Mouse (Mus musculus) neural tube, embryonic 11.5 days (tissue): ENCODE data around the gene Vmn1r135. TPM values are rescaled to one million over a fixed set of nuclear protein-coding genes. Genes with fewer than 3 reads are reported as not detected.
"Not testable (repeated sequence)": the region's sequence is repeated elsewhere in the genome, so short reads cannot be mapped to it uniquely, and the experiment has no call there.

Source experiments
- ATAC-seq: fragments of 200-750 bp; cut with Nextera tagmentation; 2 replicates; pipeline ENCODE4 v1.8.0; 2017; ENCODE audit warnings: moderate number of reproducible peaks, mild to moderate bottlenecking, moderate TSS enrichment, moderate library complexity; ENCODE audit not compliant: insufficient read depth, low FRiP score, low TSS enrichment
- DNase-seq: peaks from one replicate; pipeline ENCODE4 v3.0.0-alpha.2; 2015; ENCODE audit warnings: low spot score
- H3K27ac ChIP-seq: fragments of 300-500 bp; sonication (generic); 2 replicates; pipeline ENCODE4 v1.5.1; 2014; ENCODE audit warnings: low read depth, mild to moderate bottlenecking, low read length
- H3K27me3 ChIP-seq: fragments of 300-500 bp; sonication (generic); 2 replicates; pipeline ENCODE4 v1.6.1; 2014; ENCODE audit warnings: mild to moderate bottlenecking, low read length, mixed read lengths; ENCODE audit not compliant: control insufficient read depth, insufficient read depth
- H3K36me3 ChIP-seq: fragments of 300-500 bp; sonication (generic); 2 replicates; pipeline ENCODE4 v1.6.1; 2014; ENCODE audit warnings: mild to moderate bottlenecking, low read length, moderate library complexity, mixed read lengths; ENCODE audit not compliant: control insufficient read depth, insufficient read depth
- H3K4me1 ChIP-seq: fragments of 300-500 bp; sonication (generic); 2 replicates; pipeline ENCODE4 v1.6.1; 2014; ENCODE audit warnings: low read length, mixed read lengths; ENCODE audit not compliant: control insufficient read depth, insufficient read depth
- H3K4me2 ChIP-seq: fragments of 300-500 bp; sonication (generic); 2 replicates; pipeline ENCODE4 v1.6.1; 2014; ENCODE audit warnings: low read depth, mild to moderate bottlenecking, moderate library complexity
- H3K4me3 ChIP-seq: fragments of 300-500 bp; sonication (generic); 2 replicates; pipeline ENCODE4 v1.5.1; 2014; ENCODE audit warnings: low read depth, low read length
- H3K9ac ChIP-seq: fragments of 300-500 bp; sonication (generic); 2 replicates; pipeline ENCODE4 v1.6.1; 2014; ENCODE audit warnings: mild to moderate bottlenecking, low read length
- H3K9me3 ChIP-seq: fragments of 300-500 bp; sonication (generic); 2 replicates; pipeline ENCODE4 v1.6.1; 2016; ENCODE audit warnings: low read length; ENCODE audit not compliant: control insufficient read depth
- WGBS: fragments of 180-500 bp; shearing (Covaris S2); extraction: QIAGEN DNeasy Blood & Tissue Kit; methylation state at CpG from one replicate; pipeline ENCODE4 v1.1.7; 2014; 5-methylcytosine and 5-hydroxymethylcytosine counted together
- polyA plus RNA-seq: library from polyadenylated mRNA; unstranded; fragments of >200 nt; fragmentation: Nextera tagmentation; extraction: Ambion mirVana; gene quantifications from 2 replicates; pipeline ENCODE4 v1.2.1, GENCODE M21; 2014

The Vmn1r135 gene
- polyA plus RNA-seq, result not detected in 2 replicates

DNA sequence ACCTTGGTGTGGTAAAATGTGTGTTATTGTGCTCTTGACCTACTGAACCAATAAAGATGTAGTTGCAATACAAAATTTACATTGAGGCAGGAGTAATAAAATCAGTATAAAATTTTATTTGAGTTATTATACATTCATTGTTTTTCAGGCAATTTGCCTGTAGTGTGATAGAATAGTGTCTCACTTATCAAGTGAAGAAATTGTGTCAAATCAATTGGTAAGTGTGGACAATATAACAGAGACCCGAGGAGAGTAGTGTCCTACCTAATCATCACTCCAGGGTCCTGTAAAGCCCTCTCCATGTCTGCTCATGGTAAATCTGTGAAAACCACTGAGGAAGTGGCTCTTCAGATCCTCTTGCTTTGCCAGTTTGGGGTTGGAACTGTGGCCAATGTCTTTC lies at the start of gene Vmn1r135:
Gene Vmn1r135 (plus strand): TSS at position 301 of the 400 bp plus-strand sequence.
- no CpG with 5 or more reads among the region's 1 CpGs for WGBS
- H3K4me2 ChIP-seq, H3K27ac ChIP-seq, H3K36me3 ChIP-seq, H3K4me3 ChIP-seq, ATAC-seq, DNase-seq, H3K9ac ChIP-seq, H3K9me3 ChIP-seq, H3K4me1 ChIP-seq, H3K27me3 ChIP-seq: not testable (repeated sequence)

DNA sequence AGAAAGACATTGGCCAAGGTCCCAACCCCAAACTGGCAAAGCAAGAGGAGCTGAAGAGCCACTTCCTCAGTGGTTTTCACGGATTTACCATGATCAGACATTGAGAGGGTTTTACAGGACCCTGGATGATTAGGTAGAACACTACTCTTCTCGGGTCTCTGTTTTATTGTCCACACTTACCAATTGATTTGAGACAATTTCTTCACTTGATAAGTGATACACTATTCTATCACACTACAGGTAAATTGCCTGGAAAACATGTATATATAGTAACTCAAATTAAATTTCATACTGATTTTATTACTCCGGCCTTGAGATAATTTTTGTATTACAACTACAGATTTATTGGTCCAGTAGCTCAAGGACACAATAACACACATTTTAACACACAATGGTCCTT lies 35.5 kb upstream of the Vmn1r135 start, which contains the start of gene Gm4177:
Gene Gm4177 (minus strand): TSS at position 101 of the 400 bp plus-strand sequence.
- H3K4me1 ChIP-seq, H3K9ac ChIP-seq, H3K27ac ChIP-seq, H3K4me2 ChIP-seq, H3K27me3 ChIP-seq, DNase-seq, H3K4me3 ChIP-seq, ATAC-seq, H3K36me3 ChIP-seq, H3K9me3 ChIP-seq: not testable (repeated sequence)
- WGBS, result no CpG with 5 or more reads among the region's 3 CpGs

DNA sequence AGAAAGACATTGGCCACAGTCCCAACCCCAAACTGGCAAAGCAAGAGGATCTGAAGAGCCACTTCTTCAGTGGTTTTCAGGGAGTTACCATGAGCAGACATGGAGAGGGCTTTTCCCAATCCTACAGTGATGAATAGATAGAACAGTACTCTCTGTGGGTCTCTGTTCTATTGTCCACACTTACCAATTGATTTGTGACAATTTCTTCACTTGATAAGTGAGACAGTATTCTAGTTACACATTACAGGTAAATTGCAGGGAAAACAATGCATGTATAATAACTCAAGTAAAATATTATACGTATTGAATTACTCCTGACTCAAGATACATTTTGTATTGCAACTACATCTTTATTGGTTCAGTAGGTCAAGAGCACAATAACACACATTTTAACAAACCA lies 12.0 kb downstream of the Vmn1r135 start, which contains the start of gene Gm5725:
Gene Gm5725 (minus strand): TSS at position 101 of the 400 bp plus-strand sequence.
- not testable (repeated sequence) for H3K4me3 ChIP-seq, H3K36me3 ChIP-seq, H3K4me1 ChIP-seq, DNase-seq, H3K9me3 ChIP-seq, H3K9ac ChIP-seq, H3K27me3 ChIP-seq, ATAC-seq, H3K27ac ChIP-seq, H3K4me2 ChIP-seq
- no CpG with 5 or more reads among the region's 1 CpGs for WGBS

Other genes starting within 250 kb of the Vmn1r135 start
- not detected in 2 replicates for gene Vmn1r132, start 218.3 kb upstream of the Vmn1r135 start, polyA plus RNA-seq
- not detected in 2 replicates for gene Gm4175, start 70.9 kb upstream of the Vmn1r135 start, polyA plus RNA-seq
- gene Gm4177, start 35.6 kb upstream of the Vmn1r135 start, polyA plus RNA-seq, result not detected in 2 replicates
- gene Gm5725, start 11.9 kb downstream of the Vmn1r135 start, polyA plus RNA-seq, result not detected in 2 replicates
- not detected in 2 replicates for gene Gm5891, start 88.9 kb downstream of the Vmn1r135 start, polyA plus RNA-seq
- gene Vmn1r137, start 162.2 kb downstream of the Vmn1r135 start, polyA plus RNA-seq, result not detected in 2 replicates
- not detected in 2 replicates for gene Vmn1r138, start 196.5 kb downstream of the Vmn1r135 start, polyA plus RNA-seq
- gene Gm6176, start 224.0 kb downstream of the Vmn1r135 start, polyA plus RNA-seq, result not detected in 2 replicates
- gene Vmn1r139, start 236.7 kb downstream of the Vmn1r135 start, polyA plus RNA-seq, result not detected in 2 replicates